Mouse (Mus musculus) heart, adult 2 months (tissue): ENCODE data around the gene Sorbs2. TPM values are rescaled to one million over a fixed set of nuclear protein-coding genes. Genes with fewer than 3 reads are reported as not detected.

Experiments used
- DNase-seq, 2 experiments: peaks; one replicate each; pipeline ENCODE4 v3.0.0; 2021
- H3K27ac ChIP-seq: fragments of 200-600 bp; 2 replicates; pipeline ENCODE4 v1.8.1; 2022
- H3K27me3 ChIP-seq: fragments of 200-500 bp; 2 replicates; pipeline ENCODE4 v1.6.1; 2012; ENCODE audit warnings: mild to moderate bottlenecking, low read length, inconsistent platforms, mixed read lengths; ENCODE audit not compliant: control insufficient read depth, insufficient read depth
- H3K36me3 ChIP-seq: fragments of 200-500 bp; 2 replicates; pipeline ENCODE4 v1.6.1; 2012; ENCODE audit warnings: low read length, inconsistent platforms; ENCODE audit not compliant: control insufficient read depth, insufficient read depth
- H3K4me1 ChIP-seq: fragments of 200-500 bp; 2 replicates; pipeline ENCODE4 v1.6.1; 2011; ENCODE audit warnings: low read length; ENCODE audit not compliant: control insufficient read depth, insufficient read depth
- H3K4me3 ChIP-seq: fragments of 200-600 bp; 2 replicates; pipeline ENCODE4 v1.8.1; 2022
- H3K79me2 ChIP-seq: fragments of 200-500 bp; replicated peaks from 2 replicates; pipeline ENCODE4 v1.6.1; 2012; ENCODE audit warnings: mild to moderate bottlenecking, inconsistent platforms, low read length, moderate library complexity, mixed read lengths; ENCODE audit not compliant: control insufficient read depth, insufficient read depth
- H3K9ac ChIP-seq: fragments of 200-500 bp; 2 replicates; pipeline ENCODE4 v1.6.1; 2012; ENCODE audit warnings: low read depth, mild to moderate bottlenecking, control low read depth, inconsistent platforms, low read length, mixed read lengths
- CTCF ChIP-seq: fragments of 200-600 bp; IDR thresholded peaks from 2 replicates; pipeline ENCODE4 v1.8.1; 2022; ENCODE audit warnings: antibody characterized with exemption, mild to moderate bottlenecking, moderate library complexity
- EP300 ChIP-seq: fragments of 200-500 bp; IDR thresholded peaks from 2 replicates; pipeline ENCODE4 v1.6.1; 2011; ENCODE audit warnings: low read depth, low read length, control low read depth; ENCODE audit not compliant: insufficient read depth
- POLR2A ChIP-seq: fragments of 200-500 bp; IDR thresholded peaks from 2 replicates; pipeline ENCODE4 v1.6.1; 2011; ENCODE audit warnings: mild to moderate bottlenecking, low read depth, low read length, control low read depth; ENCODE audit not compliant: insufficient read depth
- WGBS: fragments of 180-500 bp; shearing (Covaris S2); methylation state at CpG from one replicate; pipeline ENCODE4 v1.1.7; 2018; 5-methylcytosine and 5-hydroxymethylcytosine counted together
- intact Hi-C: fragments of 180-260 bp; cut with DNase I; formaldehyde crosslinking; loops from one replicate; pipeline ENCODE4 v1.15.1; 2025
- polyA plus RNA-seq: library from polyadenylated mRNA; depleted of rRNA; stranded (reverse); fragments of >200 nt; gene quantifications from 2 replicates; pipeline ENCODE4 v1.2.3, GENCODE M21; 2012
- total RNA-seq, 2 experiments: library from RNA; stranded (reverse); gene quantifications; 2 replicates each; pipeline ENCODE4 v1.2.3; 2021

Sorbs2 gene
- total and polyA plus RNA-seq, 3 experiments = 233 to 581 (median 506) TPM

DNA sequence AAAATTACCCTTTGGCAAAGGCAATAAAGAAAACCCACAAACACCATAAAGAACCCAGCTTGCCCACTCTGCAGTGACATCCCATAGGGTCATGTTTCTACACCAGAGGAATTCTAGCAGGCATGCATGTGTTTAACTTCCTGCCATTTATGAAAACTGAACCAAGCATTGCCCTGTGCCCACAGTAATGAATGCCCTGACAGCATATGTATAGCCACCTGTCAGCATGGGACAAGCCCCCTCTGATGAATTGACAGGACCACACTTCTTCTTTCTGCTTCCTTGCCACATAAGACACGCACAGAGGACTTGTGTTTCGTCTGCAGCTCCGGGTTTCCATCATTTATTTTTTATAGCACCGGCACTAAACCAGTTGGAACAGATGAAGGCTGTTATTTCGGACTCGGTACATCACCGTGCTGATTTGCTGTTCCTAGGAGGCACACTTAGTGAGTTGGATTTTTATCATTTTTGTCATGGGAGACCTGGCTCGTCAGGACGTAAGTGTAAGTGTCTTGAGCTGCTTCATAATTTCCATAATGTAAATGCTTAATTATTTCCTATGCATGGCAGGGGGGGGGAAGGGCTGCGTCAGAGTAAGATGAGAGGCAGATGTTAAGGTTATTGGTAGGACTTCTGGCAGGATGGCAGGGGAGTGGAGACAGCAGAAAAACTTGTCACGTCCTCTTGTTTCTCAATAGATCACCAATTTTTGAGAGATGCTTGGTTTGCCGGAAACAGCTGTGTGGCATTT lies 180.5 kb downstream of the Sorbs2 start:
- no peak overlapping the region for H3K27ac ChIP-seq
- no peaks in the 10 kb centered on the region for H3K27me3 ChIP-seq
- peaks cover 26% of the 10 kb centered on the region for H3K36me3 ChIP-seq
- no peak for TF ChIP-seq EP300
- TF ChIP-seq CTCF = no peak
- no peak for TF ChIP-seq POLR2A
- peaks cover 6% of the 10 kb centered on the region for H3K4me1 ChIP-seq
- H3K4me3 ChIP-seq = no peak overlapping the region
- intact Hi-C loops = no loop called here
- no peak overlapping the region for H3K9ac ChIP-seq
- no peaks in the 10 kb centered on the region for H3K79me2 ChIP-seq
- 65% methylated on average over 12 of the region's 12 CpGs for WGBS
- DNase-seq = no peak

DNA sequence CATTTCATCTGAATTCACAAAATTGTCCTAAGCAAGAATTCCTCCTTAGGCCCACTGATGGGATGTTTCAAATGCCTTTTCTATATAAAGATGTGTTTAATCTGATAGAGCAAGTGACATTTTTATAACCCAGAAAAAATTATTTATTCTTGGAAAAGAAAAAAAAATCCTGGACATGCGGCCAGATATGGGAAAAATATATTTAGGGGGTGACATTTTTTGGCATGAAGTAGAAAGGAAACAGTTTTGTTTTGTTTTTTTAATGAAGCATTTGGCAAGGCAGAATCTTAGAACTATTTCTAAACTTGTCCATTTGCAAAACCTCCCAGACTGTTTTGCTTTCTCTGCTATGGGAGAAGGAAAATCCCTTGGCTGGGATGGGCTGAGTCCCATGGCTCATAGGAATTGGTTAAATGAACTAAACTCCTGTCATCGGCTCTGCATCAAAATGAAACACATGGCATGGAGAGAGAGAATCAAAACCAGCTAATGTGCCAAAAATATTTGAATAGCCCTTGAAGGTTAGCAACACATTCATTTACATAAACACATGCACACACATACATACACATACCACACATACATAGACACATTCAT lies 182.1 kb downstream of the Sorbs2 start:
- intact Hi-C loops = no loop called here
- 37% methylated on average over 2 of the region's 2 CpGs for WGBS

DNA sequence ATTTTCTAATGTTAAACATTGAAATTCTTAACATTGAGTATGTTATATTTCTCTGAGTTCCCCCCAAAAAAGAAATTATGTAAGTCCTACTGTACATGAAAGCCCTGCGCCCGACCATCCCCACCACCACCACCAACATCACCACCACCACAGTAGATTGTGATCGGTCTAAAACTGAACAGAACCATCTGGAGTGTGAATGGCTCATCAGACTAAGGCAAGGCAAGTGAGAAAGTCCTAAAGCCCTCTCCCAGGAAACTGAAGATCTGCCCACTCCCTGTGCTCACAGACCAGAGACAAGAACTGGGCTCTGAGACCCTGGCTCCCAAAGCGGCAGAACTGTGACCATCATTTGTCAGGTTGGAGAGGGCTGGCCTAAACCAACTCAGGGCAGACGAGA lies 192.5 kb downstream of the Sorbs2 start:
- TF ChIP-seq CTCF (no peak), EP300 (no peak), POLR2A (no peak)
- no peak overlapping the region for H3K4me3 ChIP-seq
- H3K9ac ChIP-seq = no peak overlapping the region
- H3K27me3 ChIP-seq = no peaks in the 10 kb centered on the region
- no peak overlapping the region for H3K27ac ChIP-seq
- peaks cover 15% of the 10 kb centered on the region for H3K36me3 ChIP-seq
- WGBS = 92% methylated on average over 5 of the region's 5 CpGs
- intact Hi-C loops = no loop called here
- peaks cover 1% of the 10 kb centered on the region; the same call in 1 of the 2 replicates for H3K79me2 ChIP-seq
- DNase-seq = no peak
- peaks cover 1% of the 10 kb centered on the region; the same call in 1 of the 2 replicates for H3K4me1 ChIP-seq

More for the DNA sequence above, 182.1 kb downstream of the Sorbs2 start:
- Histone ChIP-seq H3K4me1 (peaks cover 10% of the 10 kb centered on the region), H3K36me3 (peaks cover 31% of the 10 kb centered on the region), H3K9ac (no peak overlapping the region), H3K27me3 (no peaks in the 10 kb centered on the region), H3K27ac (no peak overlapping the region), H3K4me3 (no peak overlapping the region), H3K79me2 (no peaks in the 10 kb centered on the region)
- TF ChIP-seq POLR2A (no peak), CTCF (no peak), EP300 (no peak)
- no peak for DNase-seq

DNA sequence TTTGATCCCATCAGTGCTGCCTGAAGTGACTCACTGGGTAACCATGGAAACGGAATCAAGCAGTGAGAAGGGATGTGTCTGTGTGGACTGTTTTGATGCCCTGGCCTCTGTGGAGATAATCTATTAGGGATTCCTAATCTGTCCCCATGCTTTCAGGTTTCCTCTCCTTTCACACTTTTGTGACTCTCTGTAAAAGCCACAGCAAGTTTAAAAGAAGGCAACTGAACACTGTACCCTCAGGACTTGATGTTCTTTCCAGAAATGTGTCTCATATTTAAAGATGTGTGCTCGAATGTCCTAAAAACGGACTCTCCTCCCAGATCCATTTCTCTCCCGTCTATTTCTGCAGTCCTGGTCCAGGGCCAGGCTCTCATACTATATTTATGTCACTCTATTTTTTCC lies 196.1 kb downstream of the Sorbs2 start:
- no peak for DNase-seq
- Histone ChIP-seq H3K36me3 (peaks cover 9% of the 10 kb centered on the region), H3K27me3 (no peaks in the 10 kb centered on the region), H3K9ac (no peak overlapping the region), H3K4me3 (no peak overlapping the region), H3K79me2 (peaks cover 1% of the 10 kb centered on the region; the same call in 1 of the 2 replicates), H3K27ac (no peak overlapping the region), H3K4me1 (peaks cover 1% of the 10 kb centered on the region; the same call in 1 of the 2 replicates)
- intact Hi-C loops = no loop called here
- WGBS = 52% methylated on average over 4 of the region's 4 CpGs
- TF ChIP-seq EP300 = no peak
- TF ChIP-seq POLR2A = no peak
- TF ChIP-seq CTCF = no peak

DNA sequence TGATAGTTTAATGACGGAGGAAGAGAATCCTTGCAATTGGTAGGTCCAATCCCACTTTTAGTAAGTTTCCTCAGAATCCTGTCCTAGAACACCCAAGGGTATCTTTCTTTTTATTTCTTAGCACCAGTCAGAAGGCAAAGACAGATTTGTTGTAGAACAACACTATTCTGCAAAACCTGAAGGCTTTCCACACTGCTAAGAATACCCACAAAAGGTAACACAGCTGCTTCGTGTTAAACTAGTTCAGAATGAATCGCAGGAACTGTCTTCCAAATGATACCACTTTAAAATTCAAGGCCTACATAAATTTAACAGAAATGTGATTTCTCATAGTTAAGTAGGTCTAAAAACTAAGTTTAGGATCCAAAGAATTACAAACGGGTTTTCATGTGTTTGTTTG lies 201.5 kb downstream of the Sorbs2 start:
- Histone ChIP-seq H3K27ac (no peak overlapping the region), H3K27me3 (no peaks in the 10 kb centered on the region), H3K36me3 (peaks cover 19% of the 10 kb centered on the region), H3K79me2 (no peaks in the 10 kb centered on the region), H3K9ac (no peak overlapping the region), H3K4me3 (no peak overlapping the region), H3K4me1 (peaks cover 5% of the 10 kb centered on the region; the same call in 1 of the 2 replicates)
- 78% methylated on average over 4 of the region's 4 CpGs for WGBS
- intact Hi-C loops = no loop called here
- TF ChIP-seq POLR2A (no peak), CTCF (no peak), EP300 (no peak)
- no peak for DNase-seq

DNA sequence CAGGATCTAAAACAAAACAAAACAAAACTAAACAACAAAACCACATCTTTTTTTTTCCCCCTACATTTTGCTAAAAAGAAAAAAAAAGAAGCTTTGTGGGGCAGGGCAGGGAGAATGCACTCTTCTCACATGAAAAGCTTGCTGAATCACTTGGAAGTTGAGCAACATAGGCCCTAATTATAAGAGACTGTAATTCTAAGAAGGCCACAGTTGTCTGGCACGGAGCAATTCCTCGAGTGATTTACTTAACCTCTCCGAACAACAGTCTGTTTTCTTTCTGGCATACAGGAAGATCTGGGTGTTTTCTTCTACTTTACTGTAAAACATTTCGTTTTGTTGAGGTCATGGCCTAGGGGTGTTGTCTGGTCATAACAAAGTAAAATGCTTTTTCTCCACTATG lies 202.1 kb downstream of the Sorbs2 start:
- H3K36me3 ChIP-seq = peaks cover 21% of the 10 kb centered on the region
- H3K4me3 ChIP-seq = no peak overlapping the region
- no peaks in the 10 kb centered on the region for H3K79me2 ChIP-seq
- no peak overlapping the region; the same call in 1 of the 2 replicates for H3K27ac ChIP-seq
- H3K27me3 ChIP-seq = no peaks in the 10 kb centered on the region
- H3K9ac ChIP-seq = no peak overlapping the region
- TF ChIP-seq EP300 = no peak
- no peak for TF ChIP-seq POLR2A
- no peak for TF ChIP-seq CTCF
- peaks cover 4% of the 10 kb centered on the region; the same call in 1 of the 2 replicates for H3K4me1 ChIP-seq
- intact Hi-C loops = loop anchor here (5.0 kb wide), 1 partner anchor 47 kb away; no protein-coding TSS in a partner anchor
- no peak for DNase-seq
- WGBS = 41% methylated on average over 4 of the region's 4 CpGs
